Mouse (Mus musculus) left cerebral cortex, postnatal 14 days (tissue): ENCODE measurements around the gene Tppp2. TPM values are rescaled to one million over a fixed set of nuclear protein-coding genes. Genes with fewer than 3 reads are reported as not detected.

Source experiments
- DNase-seq, 2 experiments: peaks; one replicate each; pipeline ENCODE4 v3.0.0; 2021 to 2022; ENCODE audit warnings: low spot score in 2 of 2, mixed read lengths in 1 of 2
- intact Hi-C: fragments of 180-260 bp; cut with DNase I; formaldehyde crosslinking; loops from one replicate; pipeline ENCODE4 v1.15.1; 2025
- long read RNA-seq, 2 experiments: library from polyadenylated mRNA; stranded (forward); transcript quantifications; one replicate each; pipeline ENCODE4 v2.0.0; 2021
- total RNA-seq, 2 experiments: library from RNA; stranded (reverse); gene quantifications; 2 replicates each; pipeline ENCODE4 v1.2.3; 2021

Tppp2 gene
- total RNA-seq = not detected
- long read RNA-seq, experiment 1 = 0 reads
- long read RNA-seq, experiment 2 = 0 reads

- no peak for DNase-seq
- intact Hi-C loops = no loop called here
Observed at GRCm38 (mm10) chr14:51918125-51918524, at the start of gene Tppp2. Gene Tppp2 (plus strand): TSS chr14:51918425.

GRCm38 (mm10) chr14:51870756-51871155 lies 47.5 kb upstream of the Tppp2 start:
- DNase-seq = no peak
- intact Hi-C loops = no loop called here

- no peak for DNase-seq
- intact Hi-C loops = no loop called here
Observed at GRCm38 (mm10) chr14:51871741-51872140, 46.5 kb upstream of the Tppp2 start.

- intact Hi-C loops = no loop called here
- no peak for DNase-seq
Observed at GRCm38 (mm10) chr14:51877517-51877916, 40.7 kb upstream of the Tppp2 start.

- DNase-seq = peak; percentile 74 to 95
- intact Hi-C loops = no loop called here
Observed at GRCm38 (mm10) chr14:51883527-51884030, 34.6 kb upstream of the Tppp2 start.

- DNase-seq = no peak
- intact Hi-C loops = no loop called here
Observed at GRCm38 (mm10) chr14:51884031-51884544, 34.1 kb upstream of the Tppp2 start.

- peak; percentile 92 to 97 for DNase-seq
- intact Hi-C loops = no loop called here
Observed at GRCm38 (mm10) chr14:51884598-51885331, 33.5 kb upstream of the Tppp2 start, which contains the start of gene Mettl17. Gene Mettl17 (plus strand): TSS chr14:51884842.

GRCm38 (mm10) chr14:51886051-51886450 lies 32.2 kb upstream of the Tppp2 start:
- intact Hi-C loops = no loop called here
- DNase-seq = no peak

- intact Hi-C loops = no loop called here
- no peak for DNase-seq
Observed at GRCm38 (mm10) chr14:51889833-51890232, 28.4 kb upstream of the Tppp2 start.

- no peak for DNase-seq
- intact Hi-C loops = no loop called here
Observed at GRCm38 (mm10) chr14:51892191-51892939, 25.9 kb upstream of the Tppp2 start, which contains the start of gene Slc39a2. Gene Slc39a2 (plus strand): TSS chr14:51892889.

GRCm38 (mm10) chr14:51893094-51893794 lies 25.0 kb upstream of the Tppp2 start:
- intact Hi-C loops = no loop called here

GRCm38 (mm10) chr14:51893809-51894208 lies 24.4 kb upstream of the Tppp2 start:
- intact Hi-C loops = no loop called here

More at GRCm38 (mm10) chr14:51893094-51893794, 25.0 kb upstream of the Tppp2 start:
- no peak for DNase-seq

GRCm38 (mm10) chr14:51895071-51895470 lies 23.2 kb upstream of the Tppp2 start:
- intact Hi-C loops = no loop called here

More at GRCm38 (mm10) chr14:51893809-51894208, 24.4 kb upstream of the Tppp2 start:
- DNase-seq = no peak

GRCm38 (mm10) chr14:51896019-51896418 lies 22.2 kb upstream of the Tppp2 start:
- intact Hi-C loops = no loop called here
- DNase-seq = no peak

More at GRCm38 (mm10) chr14:51895071-51895470, 23.2 kb upstream of the Tppp2 start:
- DNase-seq = no peak

- intact Hi-C loops = no loop called here
- DNase-seq = peak in 1 of 2 experiments; percentile 34
Observed at GRCm38 (mm10) chr14:51896539-51897170, 21.6 kb upstream of the Tppp2 start.

GRCm38 (mm10) chr14:51899351-51899750 lies 18.9 kb upstream of the Tppp2 start:
- intact Hi-C loops = no loop called here
- no peak for DNase-seq

GRCm38 (mm10) chr14:51902806-51903710 lies 15.2 kb upstream of the Tppp2 start:
- DNase-seq = peak; percentile 41 to 71
- intact Hi-C loops = loop anchor here (5.0 kb wide), 2 partner anchors 104 to 119 kb away; partner anchors contain the start of gene Zfp219

- intact Hi-C loops = loop anchor here (2.0 to 5.0 kb wide), 3 partner anchors 27 to 119 kb away; partner anchors contain the start of gene Zfp219
- no peak for DNase-seq
Observed at GRCm38 (mm10) chr14:51903782-51904181, 14.4 kb upstream of the Tppp2 start.
